Mouse (Mus musculus): ENCODE measurements at regions not wholly inside any gene's neighbourhood (a gene's known extent, or its start where the extent isn't known, plus 50 kb on each side); places are given as distances from the start of the nearest gene placed in this dataset.
"Not testable (repeated sequence)": the region's sequence is repeated elsewhere in the genome, so short reads cannot be mapped to it uniquely, and the experiment has no call there.

DNA sequence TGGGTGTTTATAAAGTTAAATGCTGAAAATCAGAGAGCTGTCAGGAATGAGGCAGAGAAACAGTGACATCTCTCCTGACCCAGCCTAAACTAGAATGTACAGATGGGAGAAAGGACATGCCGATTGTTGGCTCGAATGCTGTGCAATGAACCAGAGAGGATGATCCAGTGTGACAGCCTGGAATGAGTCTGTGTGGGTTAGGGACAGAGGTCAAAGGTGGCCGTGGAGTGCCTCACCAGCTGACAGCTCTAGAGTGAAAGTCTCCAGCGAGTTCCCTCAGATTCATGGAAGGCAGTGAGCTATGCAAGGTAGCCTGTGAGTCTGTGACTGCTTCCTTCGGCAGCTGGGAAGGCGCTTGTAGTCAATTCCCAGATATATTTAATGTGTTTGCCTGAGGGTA, 663.9 kb downstream of the Cdh8 start:
- H3K27me3 ChIP-seq = no peaks in the 10 kb centered on the region
- no peak for ATAC-seq (ENCODE audit: low FRiP score, low read depth)
- no peaks in the 10 kb centered on the region for H3K4me1 ChIP-seq
- WGBS = 53% methylated on average over 6 of the region's 6 CpGs
- no peak overlapping the region for H3K27ac ChIP-seq
- H3K4me2 ChIP-seq (replicated peaks) = no peak overlapping the region
- no peak overlapping the region for H3K9ac ChIP-seq
- H3K36me3 ChIP-seq = no peaks in the 10 kb centered on the region
- no peak overlapping the region for H3K4me3 ChIP-seq
- no peaks in the 10 kb centered on the region for H3K9me3 ChIP-seq

DNA sequence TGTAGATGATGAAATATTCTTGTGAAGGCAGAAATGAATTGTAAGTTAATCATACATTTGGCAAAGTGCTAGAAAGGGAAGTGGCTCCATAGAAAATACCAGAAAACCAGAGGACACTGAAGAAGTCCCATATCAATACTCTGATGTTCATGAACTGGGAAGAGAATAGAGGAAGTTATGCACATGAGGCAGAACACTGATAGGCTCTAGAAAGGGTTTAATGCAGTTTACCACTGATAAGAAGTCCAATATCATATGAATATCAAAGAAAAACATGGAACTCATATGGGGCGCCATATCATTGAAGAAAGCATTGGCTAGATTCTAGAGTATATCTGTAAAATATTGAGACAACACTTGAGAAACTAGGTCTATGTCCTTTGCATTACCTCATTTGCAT, 708.5 kb downstream of the Cdh8 start:
- no peak overlapping the region for H3K4me2 ChIP-seq (replicated peaks)
- WGBS = 88% methylated on average over 1 of the region's 1 CpGs
- H3K4me3 ChIP-seq = no peak overlapping the region
- H3K27me3 ChIP-seq = no peaks in the 10 kb centered on the region
- no peak overlapping the region for H3K27ac ChIP-seq
- H3K9me3 ChIP-seq = no peaks in the 10 kb centered on the region
- H3K4me1 ChIP-seq = no peaks in the 10 kb centered on the region
- ATAC-seq (ENCODE audit: low FRiP score, low read depth) = no peak
- no peak overlapping the region for H3K9ac ChIP-seq
- H3K36me3 ChIP-seq = no peaks in the 10 kb centered on the region

DNA sequence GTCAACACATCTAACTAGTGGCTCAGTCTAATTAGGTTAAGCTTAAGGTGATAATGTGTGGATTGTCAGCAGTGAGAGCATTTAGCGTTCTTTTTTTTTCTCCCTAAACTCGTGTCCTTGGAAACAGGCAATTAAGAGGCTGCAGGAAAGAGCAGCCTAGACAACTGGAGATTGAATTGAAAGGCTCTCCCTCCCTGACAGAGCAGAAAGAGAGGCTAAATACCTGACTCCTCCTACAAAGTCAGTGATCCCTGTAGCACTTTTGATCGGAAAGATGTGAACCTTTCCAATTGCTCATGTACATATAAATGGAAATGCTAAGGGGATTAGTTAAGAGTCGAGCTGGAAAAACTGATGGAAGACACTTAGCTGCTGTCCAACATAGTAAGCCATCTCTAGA, 710.1 kb downstream of the Cdh8 start:
- no peaks in the 10 kb centered on the region for H3K27me3 ChIP-seq
- H3K9me3 ChIP-seq = no peaks in the 10 kb centered on the region
- ATAC-seq (ENCODE audit: low FRiP score, low read depth) = no peak
- H3K4me3 ChIP-seq = no peak overlapping the region
- H3K36me3 ChIP-seq = no peaks in the 10 kb centered on the region
- H3K4me1 ChIP-seq = no peaks in the 10 kb centered on the region
- no peak overlapping the region for H3K27ac ChIP-seq
- H3K4me2 ChIP-seq (replicated peaks) = no peak overlapping the region
- H3K9ac ChIP-seq = no peak overlapping the region
- WGBS = 50% methylated on average over 4 of the region's 4 CpGs

DNA sequence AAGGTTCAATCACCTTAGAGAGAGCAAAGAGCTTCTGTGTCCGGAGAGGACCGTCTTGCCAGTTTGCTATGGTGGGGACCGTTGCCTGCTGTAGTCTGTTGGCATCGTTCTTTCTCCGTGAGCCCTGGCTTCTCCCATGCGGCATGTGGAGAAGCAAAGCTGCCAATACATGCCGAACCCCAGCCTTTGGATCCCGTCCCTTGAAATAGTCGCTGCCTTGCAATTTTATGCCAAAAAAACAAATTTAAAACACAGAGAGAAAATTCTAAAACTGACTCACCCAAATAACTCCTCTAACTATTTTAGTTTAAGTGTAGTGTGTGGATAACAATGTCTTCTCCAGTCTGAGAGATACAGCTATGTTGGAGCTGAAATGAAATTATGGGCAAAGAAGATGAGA, 731.1 kb downstream of the Cdh8 start:
- no peak overlapping the region for H3K4me3 ChIP-seq
- no peaks in the 10 kb centered on the region for H3K27me3 ChIP-seq
- H3K4me2 ChIP-seq (replicated peaks) = no peak overlapping the region
- H3K36me3 ChIP-seq = no peaks in the 10 kb centered on the region
- H3K9me3 ChIP-seq = no peaks in the 10 kb centered on the region
- H3K9ac ChIP-seq = no peak overlapping the region
- WGBS = 95% methylated on average over 9 of the region's 9 CpGs
- H3K4me1 ChIP-seq = no peaks in the 10 kb centered on the region
- no peak overlapping the region for H3K27ac ChIP-seq
- ATAC-seq (ENCODE audit: low FRiP score, low read depth) = no peak

DNA sequence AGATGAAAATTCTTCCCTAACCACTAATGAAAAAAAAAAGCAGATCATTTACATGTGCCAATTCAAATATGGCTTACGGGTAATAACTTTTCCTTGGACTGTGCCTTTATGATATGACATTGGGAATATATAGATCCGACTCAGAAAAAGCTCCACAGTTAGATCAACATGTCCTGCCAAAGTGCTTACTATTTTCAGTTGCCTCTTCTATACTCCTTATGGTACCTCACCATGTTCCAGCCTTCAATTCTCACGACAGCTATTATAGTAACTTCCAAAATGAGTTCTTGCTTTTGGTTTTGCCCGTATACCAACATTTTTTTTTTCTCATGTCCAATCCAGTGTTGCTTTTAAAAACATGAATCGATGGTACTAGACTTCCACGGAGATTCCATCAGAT, 731.7 kb downstream of the Cdh8 start:
- Histone ChIP-seq H3K9me3 (no peaks in the 10 kb centered on the region), H3K4me2 (replicated peaks) (no peak overlapping the region), H3K36me3 (no peaks in the 10 kb centered on the region), H3K27ac (no peak overlapping the region), H3K9ac (no peak overlapping the region), H3K4me3 (no peak overlapping the region), H3K27me3 (no peaks in the 10 kb centered on the region), H3K4me1 (no peaks in the 10 kb centered on the region)
- WGBS = 87% methylated on average over 6 of the region's 6 CpGs
- no peak for ATAC-seq (ENCODE audit: low FRiP score, low read depth)

DNA sequence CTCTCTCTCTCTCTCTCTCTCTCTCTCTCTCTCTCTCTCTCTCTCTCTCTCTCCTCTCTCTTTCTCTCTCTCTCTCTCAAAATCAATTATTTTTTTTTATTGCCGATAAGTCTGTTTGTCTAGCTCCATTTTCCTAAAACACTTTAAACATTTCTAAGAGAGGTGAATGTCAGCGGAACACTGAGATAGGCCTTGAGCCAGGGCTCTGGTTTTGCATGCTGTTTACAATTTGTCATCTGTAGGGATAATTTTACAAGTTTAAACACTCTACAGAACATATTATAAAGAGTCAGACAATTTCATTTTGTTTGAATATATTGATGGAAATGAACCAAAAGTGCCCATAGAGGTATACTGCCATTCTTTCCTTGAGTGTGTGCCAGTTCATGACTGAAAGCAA, 736.2 kb downstream of the Cdh8 start:
- no peak overlapping the region for H3K27ac ChIP-seq
- H3K4me2 ChIP-seq (replicated peaks) = no peak overlapping the region
- H3K36me3 ChIP-seq = no peaks in the 10 kb centered on the region
- no peaks in the 10 kb centered on the region for H3K9me3 ChIP-seq
- H3K4me1 ChIP-seq = no peaks in the 10 kb centered on the region
- H3K4me3 ChIP-seq = no peak overlapping the region
- 95% methylated on average over 2 of the region's 2 CpGs for WGBS
- no peak for ATAC-seq (ENCODE audit: low FRiP score, low read depth)
- H3K27me3 ChIP-seq = no peaks in the 10 kb centered on the region
- no peak overlapping the region for H3K9ac ChIP-seq

DNA sequence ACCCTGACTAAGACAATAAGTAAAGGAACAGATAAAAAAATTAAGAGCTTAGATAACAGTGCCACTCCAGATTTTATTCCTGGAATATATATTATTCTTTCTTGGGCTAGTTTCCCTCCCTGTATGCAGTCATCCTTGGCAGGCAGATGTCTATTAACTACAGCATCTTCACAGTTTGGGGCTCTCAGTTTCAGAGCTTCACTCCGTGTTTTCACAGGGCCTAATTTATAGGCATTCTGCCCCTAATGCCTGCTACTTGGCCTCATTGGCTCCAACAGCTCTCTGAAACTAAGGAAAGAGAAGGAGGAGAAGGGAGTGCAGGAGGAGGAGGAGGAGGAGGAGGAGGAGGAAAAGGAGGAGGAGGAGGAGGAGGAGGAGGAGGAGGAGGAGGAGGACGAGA, 757.0 kb downstream of the Cdh8 start:
- H3K4me1 ChIP-seq = no peaks in the 10 kb centered on the region
- no peak overlapping the region for H3K4me3 ChIP-seq
- no peaks in the 10 kb centered on the region for H3K9me3 ChIP-seq
- WGBS = 47% methylated on average over 1 of the region's 2 CpGs
- H3K36me3 ChIP-seq = no peaks in the 10 kb centered on the region
- no peak overlapping the region for H3K9ac ChIP-seq
- no peak overlapping the region for H3K4me2 ChIP-seq (replicated peaks)
- ATAC-seq (ENCODE audit: low FRiP score, low read depth) = no peak
- no peaks in the 10 kb centered on the region for H3K27me3 ChIP-seq
- H3K27ac ChIP-seq = no peak overlapping the region

DNA sequence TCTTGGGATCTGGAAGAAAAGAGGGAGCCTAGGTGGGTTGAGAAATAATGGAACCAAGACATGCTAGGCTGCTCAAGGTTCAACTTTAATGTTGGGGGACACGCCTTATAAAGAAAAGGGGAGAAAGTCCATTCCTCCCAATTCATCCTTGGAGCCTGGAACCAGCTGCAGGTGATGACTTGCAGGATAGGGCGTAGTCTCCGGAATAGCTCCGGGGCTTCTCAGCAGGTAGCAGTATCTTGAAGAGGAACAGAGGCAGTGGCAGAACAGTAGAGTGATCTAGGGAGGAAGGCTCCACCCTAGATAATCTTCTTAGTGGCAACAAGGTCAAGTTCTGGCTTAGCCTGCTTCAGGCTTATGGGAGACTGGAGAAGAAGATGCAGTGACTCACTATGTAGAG, 764.0 kb downstream of the Cdh8 start:
- not testable (repeated sequence) for ATAC-seq (ENCODE audit: low FRiP score, low read depth); H3K4me2 ChIP-seq (replicated peaks); H3K27me3 ChIP-seq; H3K9me3 ChIP-seq; H3K4me1 ChIP-seq; H3K27ac ChIP-seq; H3K36me3 ChIP-seq; H3K4me3 ChIP-seq; H3K9ac ChIP-seq
- WGBS = 89% methylated on average over 4 of the region's 4 CpGs

DNA sequence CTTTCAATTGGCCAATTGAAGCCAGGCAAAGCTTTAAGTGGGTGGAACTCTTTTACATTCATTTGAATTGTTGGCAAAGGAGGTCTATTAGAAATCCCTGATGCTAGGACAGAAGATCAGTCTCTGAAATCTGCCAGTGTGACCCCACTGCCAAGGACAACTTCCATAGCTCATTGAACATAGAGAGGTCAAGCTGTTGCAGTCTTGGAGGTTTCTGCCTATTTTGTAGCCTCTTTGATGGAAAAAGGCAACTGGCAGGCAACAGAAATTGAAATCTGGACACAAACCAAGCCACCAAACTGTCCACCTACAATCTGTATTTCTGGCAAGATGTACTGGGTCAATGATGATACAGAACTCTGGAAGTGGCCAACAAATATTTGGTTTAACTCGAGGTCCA, 765.3 kb downstream of the Cdh8 start:
- no peak overlapping the region for H3K27ac ChIP-seq
- H3K4me3 ChIP-seq = no peak overlapping the region
- H3K9ac ChIP-seq = no peak overlapping the region
- whole genome bisulfite sequencing = 72% methylated on average over 1 of the region's 1 CpGs
- H3K36me3 ChIP-seq = no peaks in the 10 kb centered on the region
- no peaks in the 10 kb centered on the region for H3K27me3 ChIP-seq
- H3K4me1 ChIP-seq = no peaks in the 10 kb centered on the region
- no peak for ATAC-seq (ENCODE audit: low FRiP score, low read depth)
- H3K4me2 ChIP-seq (replicated peaks) = no peak overlapping the region
- H3K9me3 ChIP-seq = no peaks in the 10 kb centered on the region

DNA sequence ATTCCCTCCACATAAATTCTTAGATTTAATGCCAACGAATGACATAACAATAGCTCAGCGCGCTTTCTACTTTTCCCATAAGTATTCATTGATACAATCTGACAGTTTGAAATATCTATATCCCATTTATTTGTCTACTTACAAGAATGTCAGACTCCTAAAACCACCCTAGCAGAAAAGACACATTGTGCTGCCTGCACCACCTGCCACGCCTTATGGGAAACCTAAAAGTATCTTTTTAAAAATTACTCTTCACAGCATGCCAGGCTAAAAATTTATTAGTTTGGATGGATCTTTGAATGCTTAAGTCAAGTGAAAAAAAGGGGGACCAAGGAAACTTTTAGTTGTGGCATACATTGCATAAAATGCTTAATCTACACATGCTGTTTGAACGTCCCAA, 788.1 kb downstream of the Cdh8 start:
- Histone ChIP-seq H3K27ac (no peak overlapping the region), H3K4me2 (replicated peaks) (no peak overlapping the region), H3K27me3 (no peaks in the 10 kb centered on the region), H3K9me3 (no peaks in the 10 kb centered on the region), H3K9ac (no peak overlapping the region), H3K4me1 (no peaks in the 10 kb centered on the region), H3K36me3 (no peaks in the 10 kb centered on the region), H3K4me3 (no peak overlapping the region)
- WGBS = 87% methylated on average over 5 of the region's 5 CpGs
- no peak for ATAC-seq (ENCODE audit: low FRiP score, low read depth)

DNA sequence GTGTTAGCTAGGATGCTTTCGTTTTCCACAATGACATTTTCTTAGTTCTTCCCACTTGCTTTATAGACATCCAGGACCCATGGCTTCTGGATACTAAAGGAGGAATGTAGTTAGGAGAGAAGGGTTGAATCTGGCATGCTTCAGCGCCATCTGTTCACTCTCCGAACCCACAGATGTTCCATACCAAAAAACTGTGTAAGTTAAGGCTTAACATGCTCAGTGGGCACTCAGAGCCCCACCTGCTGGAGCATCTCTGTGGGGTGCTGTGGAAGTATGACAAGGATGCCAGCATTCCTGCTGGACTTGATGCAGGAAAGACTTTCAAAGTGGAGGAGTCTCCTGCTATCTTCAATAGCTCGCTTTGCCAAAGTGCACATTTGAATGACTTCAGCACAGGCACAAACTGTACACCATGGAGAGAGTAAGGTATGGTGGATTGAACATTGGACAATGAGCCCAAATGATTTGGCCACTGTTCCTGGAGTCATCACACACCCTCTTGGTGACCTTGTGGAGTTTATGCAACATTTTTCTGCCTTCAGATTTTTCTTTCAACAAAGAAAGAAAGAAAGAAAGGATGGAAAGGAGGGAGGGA, 802.3 kb downstream of the Cdh8 start:
- H3K4me2 ChIP-seq (replicated peaks) = no peak overlapping the region
- H3K9me3 ChIP-seq = no peaks in the 10 kb centered on the region

DNA sequence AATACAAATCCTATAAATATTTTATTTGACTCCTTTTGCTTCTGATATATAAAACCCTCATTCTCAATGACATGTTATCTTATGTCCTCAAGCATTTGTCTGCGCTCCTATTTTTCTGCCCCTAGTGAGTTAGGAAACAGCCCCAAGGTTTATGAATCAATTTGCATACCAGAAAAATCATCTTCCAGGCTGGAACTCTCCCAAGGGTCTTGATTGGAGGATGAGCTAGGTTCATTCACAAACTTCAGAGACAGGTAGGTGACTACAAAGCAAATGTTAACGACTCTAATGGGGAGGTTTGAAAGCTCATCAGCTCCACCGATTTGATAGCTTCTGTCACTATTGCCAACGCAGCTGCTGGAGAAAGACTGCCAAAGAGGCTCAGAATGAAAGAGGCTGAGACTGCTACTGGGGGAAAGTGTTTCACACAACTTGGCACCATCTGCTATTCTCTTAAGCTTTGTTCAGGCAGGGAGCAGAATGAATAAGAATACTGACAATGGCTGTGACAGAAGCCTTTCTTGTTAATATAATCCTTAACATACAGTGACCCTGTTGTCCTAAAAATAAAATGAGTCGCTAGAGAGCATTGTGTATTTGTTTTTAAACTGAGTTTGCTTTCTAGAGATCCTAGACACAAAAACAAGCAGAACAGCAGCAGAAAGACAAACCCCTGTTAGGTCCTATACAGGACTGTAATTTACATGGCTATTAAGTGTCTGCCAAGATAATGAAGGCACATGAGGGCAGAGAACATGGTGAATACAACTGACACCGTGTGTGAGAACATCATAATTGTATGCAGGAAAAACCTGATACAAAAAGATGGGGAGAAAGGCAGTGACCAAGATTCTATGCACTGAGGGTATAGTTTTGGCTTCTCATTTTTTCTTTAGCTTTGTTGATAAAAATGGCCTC, 843.4 kb downstream of the Cdh8 start:
- H3K4me2 ChIP-seq (replicated peaks) = no peak overlapping the region
- H3K4me1 ChIP-seq = no peaks in the 10 kb centered on the region
- no peak overlapping the region for H3K4me3 ChIP-seq
- no peaks in the 10 kb centered on the region for H3K9me3 ChIP-seq
- no peaks in the 10 kb centered on the region for H3K36me3 ChIP-seq
- 59% methylated on average over 6 of the region's 6 CpGs for WGBS
- ATAC-seq (ENCODE audit: low FRiP score, low read depth) = no peak
- H3K27me3 ChIP-seq = no peaks in the 10 kb centered on the region
- no peak overlapping the region for H3K27ac ChIP-seq
- no peak overlapping the region for H3K9ac ChIP-seq

More for the DNA sequence above, 802.3 kb downstream of the Cdh8 start:
- no peak for ATAC-seq (ENCODE audit: low FRiP score, low read depth)
- H3K4me3 ChIP-seq = no peak overlapping the region
- no peaks in the 10 kb centered on the region for H3K4me1 ChIP-seq
- H3K9ac ChIP-seq = no peak overlapping the region
- no peak overlapping the region for H3K27ac ChIP-seq
- no peaks in the 10 kb centered on the region for H3K36me3 ChIP-seq
- no peaks in the 10 kb centered on the region for H3K27me3 ChIP-seq
- 83% methylated on average over 4 of the region's 4 CpGs for WGBS

DNA sequence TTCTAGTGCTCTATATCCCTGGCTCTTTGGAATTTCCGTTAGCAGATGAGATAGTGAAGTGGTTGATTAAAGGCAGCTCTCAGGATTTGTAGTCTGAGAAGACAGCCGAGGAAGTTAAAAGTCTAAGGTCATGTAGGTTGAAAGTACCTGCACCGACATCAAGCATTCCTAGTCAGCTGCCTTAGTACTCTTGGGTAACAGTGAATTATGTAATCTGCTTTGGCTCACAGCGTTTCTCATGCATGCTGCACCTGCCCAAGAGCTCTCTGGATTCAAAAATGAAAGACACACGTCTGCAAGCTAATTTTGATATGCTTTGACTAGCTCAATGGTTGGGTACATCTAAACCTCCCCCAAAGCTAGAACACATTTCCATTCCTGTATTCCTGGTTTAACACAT, 849.6 kb downstream of the Cdh8 start:
- no peak overlapping the region for H3K4me3 ChIP-seq
- no peak overlapping the region for H3K27ac ChIP-seq
- H3K9me3 ChIP-seq = no peaks in the 10 kb centered on the region
- H3K4me2 ChIP-seq (replicated peaks) = no peak overlapping the region
- no peaks in the 10 kb centered on the region for H3K4me1 ChIP-seq
- no peaks in the 10 kb centered on the region for H3K36me3 ChIP-seq
- H3K9ac ChIP-seq = no peak overlapping the region
- WGBS = 72% methylated on average over 5 of the region's 5 CpGs
- ATAC-seq (ENCODE audit: low FRiP score, low read depth) = no peak
- no peaks in the 10 kb centered on the region for H3K27me3 ChIP-seq
